Mouse (Mus musculus): ENCODE results near the gene Akt3. TPM values are rescaled to one million over a fixed set of nuclear protein-coding genes. Genes with fewer than 3 reads are reported as not detected.

The Akt3 gene
- polyA plus RNA-seq, 1 experiment = 1.0 TPM

DNA sequence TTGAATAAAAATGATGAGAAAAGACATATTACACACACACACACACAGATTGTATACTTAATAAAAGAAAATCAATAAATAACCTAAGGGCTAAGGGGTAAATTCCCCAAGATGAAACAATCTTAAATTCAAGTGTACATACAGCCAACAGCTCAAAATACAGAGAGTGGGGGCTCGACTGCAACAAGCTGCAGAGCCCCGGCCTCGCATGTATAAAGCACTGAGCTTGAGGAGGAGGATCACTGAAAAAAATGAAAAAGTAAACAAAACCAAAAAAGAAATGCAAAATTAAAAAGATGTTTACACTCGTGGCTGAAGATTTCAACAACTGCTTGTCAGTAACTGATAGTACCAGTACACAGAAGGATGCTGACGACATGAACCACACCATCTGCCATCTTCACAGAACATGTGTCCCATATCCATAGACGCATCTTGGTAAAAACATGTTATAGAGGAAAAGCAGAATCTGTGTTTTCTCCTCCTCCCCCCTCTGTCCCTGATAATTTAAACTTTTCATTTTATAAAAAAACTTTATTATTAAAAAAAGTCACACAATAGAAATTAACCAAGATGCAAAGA is 218.8 kb downstream of the Akt3 start:
- Histone ChIP-seq H3K4me3 (ENCODE audit: low read depth, low read length) (no peak overlapping the region), H3K4me1 (ENCODE audit: control insufficient read depth, insufficient read depth, insufficient read length, low read length) (no peaks in the 10 kb centered on the region), H3K27me3 (ENCODE audit: control insufficient read depth, insufficient read depth, low read length) (no peaks in the 10 kb centered on the region), H3K27ac (ENCODE audit: insufficient read depth, low read depth, low read length) (no peak overlapping the region), H3K36me3 (ENCODE audit: control insufficient read depth, insufficient read depth, low read length) (no peaks in the 10 kb centered on the region)
- 67% methylated on average over 6 of the region's 6 CpGs for WGBS
- TF ChIP-seq CTCF (IDR thresholded peaks at IDR 0.05; ENCODE audit: extremely low read depth, insufficient read length, insufficient replicate concordance, low read depth, low read length) = no peak
- TF ChIP-seq POLR2A (IDR thresholded peaks at IDR 0.05; ENCODE audit: low read depth, low read length) = no peak

DNA sequence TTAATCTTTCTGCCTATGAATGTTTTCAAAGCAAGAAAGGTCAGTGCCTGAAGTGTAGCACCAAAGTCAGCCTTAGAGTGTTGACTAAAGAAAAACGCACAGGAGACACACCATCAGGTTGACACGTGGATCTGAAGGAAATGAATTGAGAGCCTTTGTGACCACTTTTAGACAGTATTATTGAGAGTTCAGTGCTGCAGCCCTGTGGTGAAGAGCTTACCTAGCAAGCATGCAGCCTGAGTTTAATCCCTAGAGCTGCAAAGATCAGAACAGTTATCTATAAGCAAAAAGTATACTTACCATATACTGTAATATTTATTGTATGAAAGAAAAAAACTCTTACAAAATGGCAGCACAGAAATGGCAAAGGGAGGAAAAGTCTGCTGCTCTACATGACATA is 219.6 kb downstream of the Akt3 start:
- H3K4me3 ChIP-seq (ENCODE audit: low read depth, low read length) = no peak overlapping the region
- no peaks in the 10 kb centered on the region for H3K4me1 ChIP-seq (ENCODE audit: control insufficient read depth, insufficient read depth, insufficient read length, low read length)
- WGBS = 61% methylated on average over 2 of the region's 2 CpGs
- H3K27me3 ChIP-seq (ENCODE audit: control insufficient read depth, insufficient read depth, low read length) = no peaks in the 10 kb centered on the region
- no peak for TF ChIP-seq CTCF (IDR thresholded peaks at IDR 0.05; ENCODE audit: extremely low read depth, insufficient read length, insufficient replicate concordance, low read depth, low read length)
- TF ChIP-seq POLR2A (IDR thresholded peaks at IDR 0.05; ENCODE audit: low read depth, low read length) = no peak
- H3K27ac ChIP-seq (ENCODE audit: insufficient read depth, low read depth, low read length) = no peak overlapping the region
- no peaks in the 10 kb centered on the region for H3K36me3 ChIP-seq (ENCODE audit: control insufficient read depth, insufficient read depth, low read length)

GRCm38 (mm10) chr1:177035460-177035859 is 222.5 kb downstream of the Akt3 start:
- H3K36me3 ChIP-seq (ENCODE audit: control insufficient read depth, insufficient read depth, low read length) = no peaks in the 10 kb centered on the region
- H3K27me3 ChIP-seq (ENCODE audit: control insufficient read depth, insufficient read depth, low read length) = no peaks in the 10 kb centered on the region
- TF ChIP-seq CTCF (IDR thresholded peaks at IDR 0.05; ENCODE audit: extremely low read depth, insufficient read length, insufficient replicate concordance, low read depth, low read length) = no peak
- no peak for TF ChIP-seq POLR2A (IDR thresholded peaks at IDR 0.05; ENCODE audit: low read depth, low read length)
- WGBS = 82% methylated on average over 2 of the region's 2 CpGs
- no peak overlapping the region for H3K4me3 ChIP-seq (ENCODE audit: low read depth, low read length)
- H3K4me1 ChIP-seq (ENCODE audit: control insufficient read depth, insufficient read depth, insufficient read length, low read length) = no peaks in the 10 kb centered on the region
- H3K27ac ChIP-seq (ENCODE audit: insufficient read depth, low read depth, low read length) = no peak overlapping the region

GRCm38 (mm10) chr1:177032233-177032632 is 225.8 kb downstream of the Akt3 start:
- H3K27ac ChIP-seq (ENCODE audit: insufficient read depth, low read depth, low read length) = no peak overlapping the region
- H3K36me3 ChIP-seq (ENCODE audit: control insufficient read depth, insufficient read depth, low read length) = no peaks in the 10 kb centered on the region
- H3K4me3 ChIP-seq (ENCODE audit: low read depth, low read length) = no peak overlapping the region
- H3K4me1 ChIP-seq (ENCODE audit: control insufficient read depth, insufficient read depth, insufficient read length, low read length) = no peaks in the 10 kb centered on the region
- H3K27me3 ChIP-seq (ENCODE audit: control insufficient read depth, insufficient read depth, low read length) = no peaks in the 10 kb centered on the region
- WGBS = 52% methylated on average over 1 of the region's 1 CpGs
- TF ChIP-seq POLR2A (IDR thresholded peaks at IDR 0.05; ENCODE audit: low read depth, low read length) (no peak), CTCF (IDR thresholded peaks at IDR 0.05; ENCODE audit: extremely low read depth, insufficient read length, insufficient replicate concordance, low read depth, low read length) (no peak)

GRCm38 (mm10) chr1:177031196-177031595 is 226.8 kb downstream of the Akt3 start:
- TF ChIP-seq CTCF (IDR thresholded peaks at IDR 0.05; ENCODE audit: extremely low read depth, insufficient read length, insufficient replicate concordance, low read depth, low read length) (no peak), POLR2A (IDR thresholded peaks at IDR 0.05; ENCODE audit: low read depth, low read length) (no peak)
- WGBS = 95% methylated on average over 1 of the region's 1 CpGs
- Histone ChIP-seq H3K27me3 (ENCODE audit: control insufficient read depth, insufficient read depth, low read length) (no peaks in the 10 kb centered on the region), H3K27ac (ENCODE audit: insufficient read depth, low read depth, low read length) (no peak overlapping the region), H3K4me3 (ENCODE audit: low read depth, low read length) (no peak overlapping the region), H3K36me3 (ENCODE audit: control insufficient read depth, insufficient read depth, low read length) (no peaks in the 10 kb centered on the region), H3K4me1 (ENCODE audit: control insufficient read depth, insufficient read depth, insufficient read length, low read length) (peaks cover 2% of the 10 kb centered on the region; the same call in 1 of the 2 replicates)

DNA sequence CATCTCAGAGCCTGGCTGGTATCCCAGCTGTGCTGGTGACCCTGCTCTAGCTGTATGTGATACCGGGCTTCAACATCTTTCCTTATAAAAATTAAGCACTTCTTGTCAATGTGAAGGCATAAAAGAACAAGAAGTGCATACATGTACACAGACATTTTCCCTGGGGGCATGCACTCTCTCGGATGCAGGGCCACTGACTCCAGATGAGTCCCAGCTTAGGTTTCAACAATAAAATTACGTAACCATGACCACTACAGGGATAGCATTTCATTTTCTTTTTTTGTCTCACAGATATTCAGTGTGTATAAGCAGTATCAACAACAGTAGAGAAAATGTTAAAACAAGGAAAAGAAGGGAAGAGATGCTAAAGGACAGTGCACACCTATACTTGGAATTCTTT is 227.3 kb downstream of the Akt3 start:
- Histone ChIP-seq H3K36me3 (ENCODE audit: control insufficient read depth, insufficient read depth, low read length) (no peaks in the 10 kb centered on the region), H3K27me3 (ENCODE audit: control insufficient read depth, insufficient read depth, low read length) (no peaks in the 10 kb centered on the region), H3K27ac (ENCODE audit: insufficient read depth, low read depth, low read length) (no peak overlapping the region), H3K4me1 (ENCODE audit: control insufficient read depth, insufficient read depth, insufficient read length, low read length) (peaks cover 3% of the 10 kb centered on the region; the same call in 1 of the 2 replicates), H3K4me3 (ENCODE audit: low read depth, low read length) (no peak overlapping the region)
- TF ChIP-seq CTCF (IDR thresholded peaks at IDR 0.05; ENCODE audit: extremely low read depth, insufficient read length, insufficient replicate concordance, low read depth, low read length) (no peak), POLR2A (IDR thresholded peaks at IDR 0.05; ENCODE audit: low read depth, low read length) (no peak)
- 88% methylated on average over 3 of the region's 3 CpGs for WGBS

DNA sequence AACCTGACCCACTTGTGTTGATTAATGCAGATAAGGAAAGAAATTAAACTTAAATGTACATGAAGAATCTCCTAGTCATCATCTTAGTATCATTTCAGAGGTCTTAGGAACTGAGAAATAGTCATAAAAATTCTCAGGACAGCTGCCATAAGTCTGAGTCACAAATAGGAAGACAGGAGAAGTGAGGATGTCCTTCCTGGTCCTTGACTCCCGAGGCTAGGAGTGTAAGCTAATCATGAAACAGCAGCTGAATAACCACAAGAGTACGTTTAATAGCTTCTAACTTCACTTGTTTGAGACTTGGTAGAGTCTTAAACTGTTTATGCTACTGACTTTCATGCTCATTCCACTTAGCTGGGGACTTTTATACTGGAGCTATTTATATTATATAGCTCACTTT is 229.0 kb downstream of the Akt3 start:
- no peak overlapping the region for H3K27ac ChIP-seq (ENCODE audit: insufficient read depth, low read depth, low read length)
- 33% methylated on average over 2 of the region's 2 CpGs for WGBS
- TF ChIP-seq POLR2A (IDR thresholded peaks at IDR 0.05; ENCODE audit: low read depth, low read length) (no peak), CTCF (IDR thresholded peaks at IDR 0.05; ENCODE audit: extremely low read depth, insufficient read length, insufficient replicate concordance, low read depth, low read length) (no peak)
- no peaks in the 10 kb centered on the region for H3K27me3 ChIP-seq (ENCODE audit: control insufficient read depth, insufficient read depth, low read length)
- peaks cover 3% of the 10 kb centered on the region; the same call in 1 of the 2 replicates for H3K4me1 ChIP-seq (ENCODE audit: control insufficient read depth, insufficient read depth, insufficient read length, low read length)
- peaks cover under 1% of the 10 kb centered on the region; the same call in 1 of the 2 replicates for H3K36me3 ChIP-seq (ENCODE audit: control insufficient read depth, insufficient read depth, low read length)
- no peak overlapping the region for H3K4me3 ChIP-seq (ENCODE audit: low read depth, low read length)
